Mouse (Mus musculus) ES-E14 (cell line): ENCODE results near the gene Dlst.

Source experiments
- HCFC1 ChIP-seq: IDR thresholded peaks from 2 replicates; pipeline ENCODE4 v1.6.1; 2012; ENCODE audit warnings: low read length, inconsistent platforms, borderline replicate concordance; ENCODE audit not compliant: insufficient read depth
- MAFK ChIP-seq: IDR thresholded peaks from 2 replicates; pipeline ENCODE4 v1.6.1; 2014; ENCODE audit warnings: mild to moderate bottlenecking, low read depth, low read length, inconsistent platforms; ENCODE audit not compliant: insufficient read depth
- ZNF384 ChIP-seq: IDR thresholded peaks from 2 replicates; pipeline ENCODE4 v1.6.1; 2012; ENCODE audit warnings: low read depth, low read length, inconsistent platforms

DNA sequence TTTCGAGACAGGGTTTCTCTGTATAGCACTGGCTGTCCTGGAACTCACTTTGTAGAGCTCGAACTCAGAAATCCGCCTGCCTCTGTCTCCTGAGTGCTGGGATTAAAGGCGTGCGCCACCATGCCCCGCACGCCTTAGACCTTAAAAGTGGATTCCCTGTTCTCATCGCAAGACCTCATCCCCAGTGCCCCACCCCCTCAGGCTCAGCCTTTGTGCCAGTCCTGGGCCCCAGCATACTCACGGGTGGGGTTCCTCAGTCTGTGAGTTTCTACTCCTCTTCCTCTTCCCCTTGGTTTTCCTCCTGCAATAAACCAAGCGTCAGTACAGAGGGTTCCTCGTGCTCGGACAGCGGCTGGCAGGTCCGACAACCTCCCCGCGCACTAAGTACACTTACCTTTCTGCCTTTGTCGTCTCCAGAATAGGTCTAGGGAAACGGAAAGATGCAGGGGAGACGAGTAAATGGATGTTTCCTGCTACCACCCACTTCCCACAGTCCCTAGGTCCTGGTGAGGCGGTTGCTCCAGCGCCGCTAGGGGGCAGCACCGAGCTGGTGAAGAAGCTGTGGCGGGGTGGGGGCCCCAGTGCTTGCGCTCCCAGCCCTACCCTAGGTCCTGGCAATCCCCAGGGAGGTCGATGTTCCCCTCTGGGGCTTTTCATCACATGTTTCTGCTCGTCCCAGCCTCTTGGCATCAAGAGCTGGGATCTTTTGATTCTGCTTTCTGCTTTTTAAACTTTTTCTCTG is 58.7 kb downstream of the Dlst start:
- TF ChIP-seq MAFK (no peak), HCFC1 (no peak), ZNF384 (no peak)
